Mouse (Mus musculus): ENCODE data around the gene Adgrb3.
A peak's percentile ranks its signal among the peaks of the same experiment; 100 is the strongest.

Adgrb3 gene

GRCm38 (mm10) chr1:25310066-25310465 is 519.4 kb downstream of the Adgrb3 start:
- DNase-seq (ENCODE audit: low read depth, low spot score): no peak

- no peak for DNase-seq (ENCODE audit: low read depth, low spot score)
Measured at GRCm38 (mm10) chr1:25281471-25281870, 548.0 kb downstream of the Adgrb3 start.

- DNase-seq (ENCODE audit: low read depth, low spot score): no peak
Measured at GRCm38 (mm10) chr1:25250562-25250961, 578.9 kb downstream of the Adgrb3 start.

DNA sequence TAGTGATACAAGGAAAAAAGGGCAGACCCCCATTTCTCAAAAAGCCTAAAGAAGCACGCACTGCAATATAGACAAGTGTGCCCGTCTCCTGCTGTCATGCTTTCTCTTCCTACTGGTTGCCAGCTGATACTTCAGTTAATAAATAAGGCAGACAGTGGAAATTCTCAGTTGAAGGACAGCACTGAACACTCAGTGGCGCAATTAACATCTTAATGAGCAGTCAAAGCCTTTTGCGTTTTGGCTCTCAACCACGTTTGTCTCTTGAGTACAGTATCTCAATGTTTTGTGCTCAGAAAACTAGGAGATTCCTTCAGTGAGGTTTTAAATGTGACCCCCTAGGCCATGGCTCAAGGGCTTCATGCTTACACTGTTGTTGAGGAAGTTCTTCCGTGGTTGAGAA is 587.1 kb downstream of the Adgrb3 start:
- DNase-seq (ENCODE audit: low read depth, low spot score): no peak

GRCm38 (mm10) chr1:25229245-25229750 is 600.2 kb downstream of the Adgrb3 start:
- no peak for DNase-seq (ENCODE audit: low read depth, low spot score)

DNA sequence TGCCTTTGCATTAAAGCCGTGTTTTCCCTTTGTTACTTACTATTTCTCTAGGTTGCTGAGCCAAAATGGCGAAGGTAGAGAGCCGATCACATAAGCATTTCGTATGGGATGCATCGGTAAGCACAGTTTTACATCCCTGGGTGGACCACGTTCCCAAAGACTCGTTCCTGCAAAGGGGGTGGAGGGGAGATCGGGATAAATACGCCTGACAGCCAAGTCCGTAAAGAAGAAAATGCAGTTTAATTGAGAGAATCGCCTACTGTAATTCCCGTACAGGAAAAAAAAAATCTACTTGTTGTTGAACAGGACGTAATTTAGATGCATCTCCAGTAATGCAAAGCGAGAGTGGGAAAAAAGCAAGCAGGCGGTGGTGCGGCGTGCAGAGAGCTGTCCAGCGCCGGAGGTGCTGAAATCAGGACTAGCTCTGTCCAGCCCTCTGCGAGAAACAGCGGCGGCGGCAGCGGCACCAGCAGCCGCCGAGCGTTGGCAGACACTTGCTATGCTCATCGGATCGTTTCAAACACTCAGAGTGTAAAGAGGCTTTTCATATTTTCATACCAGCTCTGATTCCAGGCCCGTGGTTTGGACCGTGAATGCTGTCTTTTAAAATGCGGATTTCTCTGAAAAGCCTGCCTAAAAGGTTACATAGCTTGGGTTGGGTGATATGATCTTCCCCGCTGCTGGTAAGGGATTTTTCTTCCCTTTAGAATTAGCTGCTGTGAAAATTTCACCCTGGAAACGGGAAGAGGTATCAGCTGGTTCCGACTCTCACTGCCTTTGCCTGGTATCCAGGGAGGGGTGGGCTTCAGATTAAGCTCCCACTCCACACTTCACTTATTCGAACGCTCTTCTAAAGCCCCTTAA is 600.9 kb downstream of the Adgrb3 start:
- peak; percentile 86 for DNase-seq (ENCODE audit: low read depth, low spot score)

DNA sequence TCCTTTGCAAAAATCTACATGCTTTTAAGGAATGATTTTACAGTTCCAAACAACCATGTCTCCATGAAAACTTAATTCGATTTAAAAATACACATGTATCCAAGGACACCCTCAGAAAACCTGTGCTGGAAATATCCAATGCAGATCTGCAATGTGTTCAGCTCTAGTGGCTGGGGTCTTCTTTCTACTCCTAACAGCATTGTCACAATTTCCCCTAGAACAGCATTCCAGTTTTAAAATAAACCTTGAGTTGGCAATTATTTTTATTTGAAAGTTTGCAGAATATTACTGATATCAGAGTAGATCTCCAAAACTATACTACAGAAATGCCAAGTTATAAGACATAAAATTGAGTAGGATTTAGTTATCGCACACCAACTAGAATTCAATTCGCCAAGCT is 601.6 kb downstream of the Adgrb3 start:
- DNase-seq (ENCODE audit: low read depth, low spot score): no peak

DNA sequence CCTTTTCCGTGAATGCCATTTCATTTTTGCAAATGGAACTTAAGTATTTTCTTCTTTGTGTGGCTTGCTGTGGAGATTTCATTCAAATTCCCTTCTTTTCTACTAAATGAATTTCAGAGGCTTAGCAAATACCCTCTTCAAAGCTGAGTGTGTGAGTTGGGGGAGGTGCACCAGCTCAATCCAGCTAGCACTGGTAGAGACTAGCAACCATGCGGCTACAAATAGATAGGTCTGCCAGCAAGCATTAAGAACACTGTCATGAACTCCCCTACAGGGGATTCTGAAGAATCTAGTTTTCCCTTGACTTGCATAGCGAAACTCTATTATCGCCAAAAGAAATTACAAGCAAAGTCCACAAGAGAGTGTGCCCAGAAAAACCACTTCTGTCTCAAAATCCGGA is 624.9 kb downstream of the Adgrb3 start:
- no peak for DNase-seq (ENCODE audit: low read depth, low spot score)

DNA sequence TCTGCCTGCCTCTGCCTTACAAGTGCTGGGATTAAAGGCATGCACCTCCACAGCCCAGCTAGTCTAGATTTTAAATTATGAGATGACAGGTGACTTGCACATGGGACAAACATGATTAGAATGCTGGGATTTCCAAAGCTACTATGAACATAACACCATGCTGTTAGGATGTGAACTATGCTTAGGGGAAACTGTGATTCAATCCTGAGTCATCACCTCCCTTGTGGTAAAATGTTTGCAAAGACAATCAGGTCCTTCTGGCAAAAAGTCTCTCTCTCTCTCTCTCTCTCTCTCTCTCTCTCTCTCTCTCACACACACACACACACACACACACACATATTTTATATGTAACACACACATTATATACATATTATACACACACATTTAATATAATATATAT is 630.1 kb downstream of the Adgrb3 start:
- no peak for DNase-seq (ENCODE audit: low read depth, low spot score)

GRCm38 (mm10) chr1:25191986-25192385 is 637.5 kb downstream of the Adgrb3 start:
- no peak for DNase-seq (ENCODE audit: low read depth, low spot score)

DNA sequence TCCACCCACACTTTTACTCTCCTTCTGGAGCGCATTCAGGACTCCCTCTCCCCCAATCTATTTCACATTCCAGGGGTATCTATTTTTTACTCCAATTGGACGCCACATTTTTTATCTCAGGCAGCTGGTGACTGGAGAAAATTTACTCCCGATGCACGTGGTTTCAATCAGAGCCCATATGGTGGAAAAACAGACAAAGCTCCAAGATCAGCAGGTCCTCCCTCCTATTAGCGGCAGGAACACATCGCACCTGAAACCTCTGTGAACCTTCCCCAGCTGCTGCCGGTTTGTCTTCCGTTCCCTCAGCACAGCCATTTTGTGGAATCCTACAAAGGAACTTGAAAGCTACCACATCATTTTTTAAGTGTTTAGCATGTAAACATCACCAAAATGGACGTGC is 640.2 kb downstream of the Adgrb3 start:
- DNase-seq (ENCODE audit: low read depth, low spot score): peak; percentile 53

- DNase-seq (ENCODE audit: low read depth, low spot score): no peak
Measured at GRCm38 (mm10) chr1:25185909-25186308, 643.6 kb downstream of the Adgrb3 start.

- DNase-seq (ENCODE audit: low read depth, low spot score): no peak
Measured at GRCm38 (mm10) chr1:25181881-25182280, 647.6 kb downstream of the Adgrb3 start.

- DNase-seq (ENCODE audit: low read depth, low spot score): no peak
Measured at GRCm38 (mm10) chr1:25180615-25181014, 648.9 kb downstream of the Adgrb3 start.

- DNase-seq (ENCODE audit: low read depth, low spot score): no peak
Measured at GRCm38 (mm10) chr1:25179860-25180582, 649.5 kb downstream of the Adgrb3 start.

DNA sequence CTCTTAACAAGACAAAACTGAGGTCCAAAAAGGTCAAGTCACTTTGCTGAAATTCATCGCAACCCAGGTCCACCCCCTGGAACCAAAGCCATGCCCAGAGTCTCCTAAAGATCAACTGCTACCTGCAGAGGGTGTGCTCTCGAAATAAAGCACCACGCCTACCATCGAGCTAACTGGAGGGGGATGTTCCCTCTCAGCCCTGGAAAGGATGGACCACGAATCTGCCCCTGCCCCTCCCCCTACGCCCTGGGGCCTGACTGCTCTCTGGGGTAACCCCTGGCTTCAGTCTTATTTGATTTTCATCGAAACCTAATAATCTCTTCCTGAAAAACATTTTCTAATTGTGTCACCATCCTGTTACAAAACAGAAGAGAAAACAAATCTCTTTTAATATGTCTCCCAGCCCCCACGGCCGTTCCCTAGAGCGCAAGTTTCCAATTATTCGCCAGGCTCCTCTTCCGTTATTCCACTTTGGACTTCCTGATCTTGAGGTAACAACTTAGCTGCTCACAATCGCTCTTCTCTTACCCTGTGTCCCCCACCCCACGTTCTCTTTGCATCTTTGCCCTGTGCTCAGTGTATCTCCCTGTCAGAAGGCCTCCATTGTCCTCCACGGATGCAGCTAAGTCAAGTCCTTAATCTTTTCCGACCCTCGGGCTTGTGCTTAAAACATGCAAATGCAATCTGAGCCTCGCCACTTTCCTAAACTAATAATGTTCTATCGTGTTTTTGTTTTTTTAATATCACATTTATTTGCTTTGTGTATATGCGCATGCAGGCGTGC is 651.0 kb downstream of the Adgrb3 start:
- no peak for DNase-seq (ENCODE audit: low read depth, low spot score)

DNA sequence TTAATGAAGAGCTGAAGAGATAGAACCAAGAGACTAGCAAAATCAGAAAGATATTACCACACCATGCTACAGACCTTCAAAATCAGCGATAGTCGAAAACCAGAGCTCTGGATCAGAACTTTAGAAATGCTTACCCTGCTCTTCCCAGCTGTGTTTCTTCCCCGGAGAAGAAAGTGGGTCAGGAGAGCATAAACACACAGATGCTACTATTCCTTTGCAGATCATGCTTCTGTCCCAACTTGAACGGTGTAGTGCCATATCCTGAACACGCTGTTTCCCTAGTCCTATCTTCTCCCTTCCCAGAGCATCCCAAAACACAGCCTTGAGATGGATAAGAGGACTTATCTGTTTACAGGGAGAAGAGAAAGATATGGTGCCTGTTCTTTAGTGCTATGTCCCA is 662.4 kb downstream of the Adgrb3 start:
- DNase-seq (ENCODE audit: low read depth, low spot score): no peak

DNA sequence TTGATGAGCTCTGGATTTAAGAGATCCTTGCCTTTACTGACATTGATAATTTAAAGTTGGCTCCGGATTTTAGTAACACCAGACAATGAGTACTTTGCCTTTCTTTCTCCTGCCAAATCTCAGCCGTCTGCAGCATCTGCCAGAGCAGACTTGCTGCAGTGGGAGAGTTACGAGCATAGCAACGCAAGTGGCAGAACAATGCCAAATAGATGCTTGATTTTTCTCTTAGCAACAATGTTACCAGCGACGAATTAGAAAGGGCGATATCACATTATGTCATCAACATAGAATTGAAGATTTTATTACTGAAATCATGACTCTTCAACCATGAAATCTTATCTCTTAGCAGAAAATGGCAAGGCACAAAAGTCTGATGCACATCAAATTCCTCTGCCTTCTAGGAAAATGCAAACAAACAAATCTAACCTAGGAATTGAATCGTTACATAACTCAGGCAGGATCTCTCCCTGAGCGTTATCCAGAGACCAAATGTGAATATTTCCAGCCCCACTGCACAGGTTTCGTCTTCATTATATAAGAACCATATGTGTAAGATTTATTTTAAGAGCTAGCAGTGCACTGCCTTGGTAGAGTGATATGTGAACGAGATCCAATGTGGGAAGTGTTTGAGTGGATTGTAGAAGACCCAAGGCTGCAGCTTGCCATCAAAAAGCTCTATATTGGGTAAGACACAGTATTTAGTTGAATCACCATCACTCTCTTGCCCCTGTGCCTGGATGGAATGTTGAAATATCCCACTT is 663.3 kb downstream of the Adgrb3 start:
- no peak for DNase-seq (ENCODE audit: low read depth, low spot score)

DNA sequence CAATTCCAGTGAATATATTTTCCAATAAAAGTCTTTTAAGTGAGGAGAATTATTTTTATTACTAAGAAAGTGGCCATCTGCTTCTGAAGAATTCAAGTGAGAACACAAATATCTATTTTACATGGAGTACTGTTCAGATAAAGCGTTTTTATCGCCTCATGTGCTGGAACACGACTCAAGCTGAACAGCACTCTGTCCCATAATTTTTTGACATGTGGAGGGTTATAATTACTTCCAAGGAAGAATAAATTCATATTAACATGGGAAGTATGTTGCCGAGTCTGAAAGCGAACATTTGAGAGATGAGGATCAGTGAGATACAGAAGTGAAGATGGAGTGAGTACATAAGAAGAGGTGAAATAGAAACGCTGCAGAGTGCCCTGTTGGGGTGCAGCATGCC is 665.9 kb downstream of the Adgrb3 start:
- DNase-seq (ENCODE audit: low read depth, low spot score): no peak

DNA sequence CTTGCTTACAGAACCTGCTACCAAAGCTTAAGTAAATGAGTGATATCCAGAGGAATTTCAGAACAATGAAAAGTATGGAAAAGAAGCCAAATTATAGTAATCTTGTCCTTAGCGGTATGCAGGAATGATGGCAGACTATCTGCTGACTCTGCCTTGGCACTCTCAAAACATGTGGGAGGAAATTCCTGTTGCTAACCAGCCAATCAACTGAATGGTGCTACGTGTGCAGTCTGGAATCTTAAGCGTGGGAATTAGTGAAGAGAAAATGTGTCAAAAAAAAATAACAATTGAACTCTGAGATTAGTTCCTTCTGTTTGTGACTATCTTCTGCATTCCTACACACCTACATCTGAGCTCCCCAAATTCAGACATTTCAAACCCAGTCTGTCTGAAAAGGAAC is 683.3 kb downstream of the Adgrb3 start:
- no peak for DNase-seq (ENCODE audit: low read depth, low spot score)

DNA sequence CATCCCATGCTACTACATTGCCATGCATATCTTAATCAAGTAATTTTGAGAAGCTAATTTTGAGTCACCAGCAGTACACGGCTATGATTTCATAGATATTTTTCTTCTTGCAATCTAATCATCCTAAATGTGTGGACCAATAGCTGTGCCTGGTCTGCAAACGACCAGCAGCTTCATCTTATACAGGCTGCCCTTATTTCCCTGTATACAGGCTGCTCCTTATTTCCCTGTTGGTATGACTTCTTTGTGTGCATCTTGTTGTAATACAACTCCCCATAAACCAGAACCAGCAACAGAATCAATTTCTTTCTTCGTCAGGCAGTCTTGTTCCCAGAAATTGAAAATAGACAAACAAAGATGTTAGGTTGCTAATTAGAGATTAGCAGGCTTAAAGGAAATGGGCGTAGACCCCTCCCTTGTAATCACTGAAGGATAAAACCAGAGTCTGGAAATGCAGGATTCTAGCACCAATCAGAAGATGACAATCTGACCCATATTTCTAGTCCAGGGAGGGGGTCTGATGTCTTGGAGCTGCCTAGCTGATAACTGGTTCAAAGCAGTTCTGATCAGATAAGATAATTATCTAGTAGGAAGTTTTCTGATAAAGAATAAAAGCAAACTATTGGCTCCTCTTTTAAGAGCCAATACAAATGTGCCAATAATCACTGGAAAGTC is 697.2 kb downstream of the Adgrb3 start:
- no peak for DNase-seq (ENCODE audit: low read depth, low spot score)

All from forelimb bud, embryonic 11.5 days (tissue).